ENCODE assay signal across 8 mouse cellular contexts in genomic region chr11:69364376-69364775, GRCm38 (mm10). TPM values are rescaled to one million over a fixed set of nuclear protein-coding genes. Genes with fewer than 3 reads are reported as not detected.
DNase-seq lines count a peak whose midpoint lies in the region; ATAC-seq and TF ChIP-seq lines count a peak whose summit lies in the region.

No protein-coding gene starts in this region.

- H3K36me3 ChIP-seq in hindbrain, embryonic 11.5 days (ENCODE audit: control insufficient read depth, insufficient read depth, low read length): 0 out of 2 replicates have a peak, but pooled peaks cover 4% of the 10 kb centered on the region
- peaks cover 22% of the 10 kb centered on the region for H3K36me3 ChIP-seq in limb, embryonic 11.5 days (ENCODE audit: control insufficient read depth, insufficient read depth, low read length)

- peak overlapping the region; percentile 9; the same call in 1 of the 2 replicates for H3K4me2 ChIP-seq in hindbrain, embryonic 11.5 days (replicated peaks; ENCODE audit: low read depth, low read length)
- H3K4me2 ChIP-seq in limb, embryonic 11.5 days (ENCODE audit: low read depth, severe bottlenecking): peak overlapping the region; percentile 15

- peak overlapping the region; percentile 91 for H3K27ac ChIP-seq in left cerebral cortex, adult 2 months
- no peak overlapping the region for H3K27ac ChIP-seq in hindbrain, embryonic 11.5 days (ENCODE audit: low read depth, low read length)
- H3K27ac ChIP-seq in limb, embryonic 11.5 days (replicated peaks; ENCODE audit: low read depth, low read length): no peak overlapping the region; the same call in 1 of the 2 replicates
- H3K27ac ChIP-seq in olfactory bulb, adult 2 months (ENCODE audit: insufficient read depth, low read depth, low read length): peak overlapping the region; percentile 85

- WGBS in hindbrain, embryonic 11.5 days: 56% methylated on average over 8 of the region's 8 CpGs
- WGBS in limb, embryonic 11.5 days: 58% methylated on average over 8 of the region's 8 CpGs
- 7% methylated on average over 8 of the region's 8 CpGs for WGBS in olfactory bulb, adult 2 months

- ATAC-seq in hindbrain, embryonic 11.5 days (ENCODE audit: low FRiP score): no peak
- no peak for ATAC-seq in limb, embryonic 11.5 days (ENCODE audit: insufficient number of reproducible peaks, low FRiP score, low TSS enrichment, low read depth)

- H3K4me3 ChIP-seq in left cerebral cortex, adult 2 months: peak overlapping the region; percentile 4
- H3K4me3 ChIP-seq in hindbrain, embryonic 11.5 days (ENCODE audit: low read depth, low read length): no peak overlapping the region
- H3K4me3 ChIP-seq in limb, embryonic 11.5 days (ENCODE audit: low read depth, low read length): no peak overlapping the region
- no peak overlapping the region for H3K4me3 ChIP-seq in olfactory bulb, adult 2 months (ENCODE audit: insufficient read depth, low read depth, low read length)

- no peak overlapping the region; the same call in 1 of the 2 replicates for H3K9ac ChIP-seq in hindbrain, embryonic 11.5 days (ENCODE audit: low read depth, low read length)
- H3K9ac ChIP-seq in limb, embryonic 11.5 days (ENCODE audit: low read length): peak overlapping the region; percentile 40; the same call in 1 of the 2 replicates

- peaks cover 19% of the 10 kb centered on the region for H3K4me1 ChIP-seq in hindbrain, embryonic 11.5 days (replicated peaks; ENCODE audit: control insufficient read depth, insufficient read depth, low read length)
- peaks cover 23% of the 10 kb centered on the region for H3K4me1 ChIP-seq in limb, embryonic 11.5 days (ENCODE audit: control insufficient read depth, insufficient read depth, low read length)
- H3K4me1 ChIP-seq in olfactory bulb, adult 2 months (ENCODE audit: control insufficient read depth, insufficient read depth, low read length): peaks cover 39% of the 10 kb centered on the region

- no peak for TF ChIP-seq POLR2A in olfactory bulb, adult 2 months (IDR thresholded peaks at IDR 0.05; ENCODE audit: insufficient read depth, low read depth, low read length)

- no peak for TF ChIP-seq CTCF in left cerebral cortex, adult 2 months (IDR thresholded peaks at IDR 0.05)
- no peak for TF ChIP-seq CTCF in olfactory bulb, adult 2 months (IDR thresholded peaks at IDR 0.05; ENCODE audit: insufficient read depth, low read depth, low read length)

- H3K27me3 ChIP-seq in hindbrain, embryonic 11.5 days (ENCODE audit: control insufficient read depth, insufficient read depth, low read length): no peaks in the 10 kb centered on the region
- H3K27me3 ChIP-seq in limb, embryonic 11.5 days (ENCODE audit: control insufficient read depth, insufficient read depth, low read length): no peaks in the 10 kb centered on the region

- intact Hi-C loops in left cerebral cortex, adult 2 months (cut with DNase I): loop anchor here (2.0 kb wide), 1 partner anchor 52 kb away; no protein-coding TSS in a partner anchor

- H3K9me3 ChIP-seq in hindbrain, embryonic 11.5 days (ENCODE audit: control insufficient read depth, low read length): no peaks in the 10 kb centered on the region
- no peaks in the 10 kb centered on the region for H3K9me3 ChIP-seq in limb, embryonic 11.5 days (ENCODE audit: control insufficient read depth, low read length)

- DNase-seq in left cerebral cortex, adult 2 months (ENCODE audit: extremely low spot score in 1 of 2, low spot score in 2 of 2): no peak
- no peak for DNase-seq in left cerebral cortex, adult 8-10 months (ENCODE audit: low spot score in 2 of 2)
- DNase-seq in hindbrain, embryonic 11.5 days (ENCODE audit: low spot score): no peak
- DNase-seq in limb, embryonic 11.5 days (ENCODE audit: low spot score): no peak
- no peak for DNase-seq in cerebellum, adult 18-20 months
- DNase-seq in urinary bladder, postnatal 4 days (ENCODE audit: low spot score in 2 of 2): no peak
- no peak for DNase-seq in B cell, adult 2 months

RNA-seq across cellular contexts. Expression of gene Chd3, which starts 4.8 kb away (rescaled TPM):
- total RNA-seq in left cerebral cortex, adult 2 months (2021): 100 to 1,000 TPM; 406 to 416 TPM
- total RNA-seq in left cerebral cortex, adult 8-10 months (2022): 100 to 1,000 TPM; 370 to 420 (median 387) TPM
- polyA plus RNA-seq in hindbrain, embryonic 11.5 days (2014; fragmentation: Nextera tagmentation; extraction: Ambion mirVana): 44.3 and 57.1 TPM in 2 replicates
- polyA plus RNA-seq in limb, embryonic 11.5 days (2014; fragmentation: Nextera tagmentation; extraction: Ambion mirVana): 58.6 and 68.0 TPM in 2 replicates
- polyA plus RNA-seq in olfactory bulb, adult 2 months (2012; ENCODE audit: insufficient read depth, insufficient read length, low replicate concordance, missing spikeins): 175 and 278 TPM in 2 replicates

RNA-seq across cellular contexts. Expression of gene Rnf227, which starts 24.1 kb away (rescaled TPM):
- 100 to 1,000 TPM; 170 to 181 TPM for total RNA-seq in left cerebral cortex, adult 2 months (2021)
- total RNA-seq in left cerebral cortex, adult 8-10 months (2022): 100 to 1,000 TPM; 160 to 180 (median 169) TPM
- polyA plus RNA-seq in hindbrain, embryonic 11.5 days (2014; fragmentation: Nextera tagmentation; extraction: Ambion mirVana): 28.7 and 34.9 TPM in 2 replicates
- 25.0 and 28.5 TPM in 2 replicates for polyA plus RNA-seq in limb, embryonic 11.5 days (2014; fragmentation: Nextera tagmentation; extraction: Ambion mirVana)
- polyA plus RNA-seq in olfactory bulb, adult 2 months (2012; ENCODE audit: insufficient read depth, insufficient read length, low replicate concordance, missing spikeins): not detected in 2 replicates

RNA-seq across cellular contexts. Expression of gene Naa38, which starts 30.9 kb away (rescaled TPM):
- 100 to 1,000 TPM in 1 of 2 experiments, 10 to 100 TPM in 1; 94.0 to 113 TPM for total RNA-seq in left cerebral cortex, adult 2 months (2021)
- total RNA-seq in left cerebral cortex, adult 8-10 months (2022): 100 to 1,000 TPM in 3 of 4 experiments, 10 to 100 TPM in 1; 99.9 to 140 (median 114) TPM
- 120 and 124 TPM in 2 replicates for polyA plus RNA-seq in hindbrain, embryonic 11.5 days (2014; fragmentation: Nextera tagmentation; extraction: Ambion mirVana)
- 129 and 141 TPM in 2 replicates for polyA plus RNA-seq in limb, embryonic 11.5 days (2014; fragmentation: Nextera tagmentation; extraction: Ambion mirVana)
- not detected in 2 replicates for polyA plus RNA-seq in olfactory bulb, adult 2 months (2012; ENCODE audit: insufficient read depth, insufficient read length, low replicate concordance, missing spikeins)

RNA-seq across cellular contexts. Expression of gene Cyb5d1, which starts 31.1 kb away (rescaled TPM):
- total RNA-seq in left cerebral cortex, adult 2 months (2021): 10 to 100 TPM; 40.7 to 45.6 TPM
- 10 to 100 TPM; 38.0 to 43.7 (median 42.5) TPM for total RNA-seq in left cerebral cortex, adult 8-10 months (2022)
- 32.7 and 45.2 TPM in 2 replicates for polyA plus RNA-seq in hindbrain, embryonic 11.5 days (2014; fragmentation: Nextera tagmentation; extraction: Ambion mirVana)
- 29.2 and 37.0 TPM in 2 replicates for polyA plus RNA-seq in limb, embryonic 11.5 days (2014; fragmentation: Nextera tagmentation; extraction: Ambion mirVana)
- polyA plus RNA-seq in olfactory bulb, adult 2 months (2012; ENCODE audit: insufficient read depth, insufficient read length, low replicate concordance, missing spikeins): not detected in 2 replicates

RNA-seq across cellular contexts. Expression of gene Tmem88, which starts 33.7 kb away (rescaled TPM):
- 1 to 10 TPM; 2.9 to 3.8 TPM for total RNA-seq in left cerebral cortex, adult 2 months (2021)
- 1 to 10 TPM; 3.3 to 4.8 (median 3.5) TPM for total RNA-seq in left cerebral cortex, adult 8-10 months (2022)
- polyA plus RNA-seq in hindbrain, embryonic 11.5 days (2014; fragmentation: Nextera tagmentation; extraction: Ambion mirVana): 15.7 and 17.1 TPM in 2 replicates
- polyA plus RNA-seq in limb, embryonic 11.5 days (2014; fragmentation: Nextera tagmentation; extraction: Ambion mirVana): 22.7 and 23.6 TPM in 2 replicates
- not detected in 2 replicates for polyA plus RNA-seq in olfactory bulb, adult 2 months (2012; ENCODE audit: insufficient read depth, insufficient read length, low replicate concordance, missing spikeins)

Comparison
In these comparisons a context has a peak if more than half of its experiments do, and no peak if none do; other contexts are left out.
1. H3K27ac ChIP-seq: peak in left cerebral cortex, adult 2 months (single experiment) and olfactory bulb, adult 2 months (single experiment); none in hindbrain, embryonic 11.5 days (single experiment) and limb, embryonic 11.5 days (single experiment).
2. RNA of gene Naa38, which starts 30.9 kb away (polyA plus RNA-seq): 129 to 141 TPM in limb, embryonic 11.5 days and 120 to 124 TPM in hindbrain, embryonic 11.5 days; not detected in olfactory bulb, adult 2 months; every median in the first group is over 100 times any median in the second.